Comparison of ENCODE assay signal across 10 mouse cellular contexts in genomic region chr9:72872298-72873130, GRCm38 (mm10). TPM values are rescaled to one million over a fixed set of nuclear protein-coding genes. Genes with fewer than 3 reads are reported as not detected.
A peak's percentile ranks its signal among the peaks of the same experiment; 100 is the strongest.
DNase-seq lines count a peak whose midpoint lies in the region; ATAC-seq and TF ChIP-seq lines count a peak whose summit lies in the region.
"Had no signal": no experiment of that assay in that cellular context is flagged by ENCODE, and none has a peak within 500 bp of the region (broad histone marks: within the 10 kb centered on the region; RNA-seq: fewer than 3 reads in every experiment).

No protein-coding gene starts in this region.

- ATAC-seq in midbrain, embryonic 11.5 days (ENCODE audit: low FRiP score) = 0 out of 2 replicates have a peak, but pooled peaks have one; percentile 16
- no peak for ATAC-seq in midbrain, postnatal 0 days (ENCODE audit: low FRiP score)
- ATAC-seq in intestine, postnatal 0 days = no peak
- ATAC-seq in stomach, embryonic 16.5 days (ENCODE audit: insufficient read depth, low FRiP score) = peak; percentile 51; the same call in 1 of the 2 replicates

- H3K36me3 ChIP-seq in midbrain, embryonic 11.5 days (ENCODE audit: control insufficient read depth, insufficient read depth, low read length) = no peaks in the 10 kb centered on the region
- H3K36me3 ChIP-seq in midbrain, postnatal 0 days (ENCODE audit: insufficient read depth, low read length) = no peaks in the 10 kb centered on the region
- no peaks in the 10 kb centered on the region for H3K36me3 ChIP-seq in intestine, postnatal 0 days (ENCODE audit: control insufficient read depth, insufficient read depth)
- no peaks in the 10 kb centered on the region for H3K36me3 ChIP-seq in stomach, embryonic 16.5 days (ENCODE audit: control insufficient read depth, insufficient read depth, low read length)
- H3K36me3 ChIP-seq in thymus, adult 2 months (ENCODE audit: control insufficient read depth, insufficient read depth, low read length) = no peaks in the 10 kb centered on the region

- no peak overlapping the region for H3K4me3 ChIP-seq in midbrain, embryonic 11.5 days (ENCODE audit: low read depth, low read length)
- H3K4me3 ChIP-seq in midbrain, postnatal 0 days (ENCODE audit: low read depth, low read length) = no peak overlapping the region
- H3K4me3 ChIP-seq in intestine, postnatal 0 days (ENCODE audit: low read depth, low read length) = no peak overlapping the region
- H3K4me3 ChIP-seq in stomach, embryonic 16.5 days (replicated peaks; ENCODE audit: low read length) = no peak overlapping the region
- no peak overlapping the region for H3K4me3 ChIP-seq in thymus, adult 2 months (ENCODE audit: control insufficient read depth, insufficient read depth, low read length)
- H3K4me3 ChIP-seq: left cerebral cortex, adult 2 months had no signal

- H3K4me2 ChIP-seq in midbrain, embryonic 11.5 days = no peak overlapping the region
- H3K4me2 ChIP-seq in midbrain, postnatal 0 days (ENCODE audit: low read depth, low read length, poor library complexity, severe bottlenecking) = no peak overlapping the region
- peak overlapping the region; percentile 3; the same call in 1 of the 2 replicates for H3K4me2 ChIP-seq in intestine, postnatal 0 days (replicated peaks; ENCODE audit: low read depth)
- 0 out of 2 replicates have a peak overlapping the region, but pooled peaks have one; percentile 26 for H3K4me2 ChIP-seq in stomach, embryonic 16.5 days (ENCODE audit: low read depth, low read length)

- WGBS in midbrain, embryonic 11.5 days = 49% methylated on average over 8 of the region's 8 CpGs
- WGBS in midbrain, postnatal 0 days = 38% methylated on average over 8 of the region's 8 CpGs
- 33% methylated on average over 8 of the region's 8 CpGs for WGBS in intestine, postnatal 0 days
- WGBS in stomach, embryonic 16.5 days = 27% methylated on average over 8 of the region's 8 CpGs
- WGBS in thymus, adult 2 months = 88% methylated on average over 8 of the region's 8 CpGs

- no peaks in the 10 kb centered on the region for H3K9me3 ChIP-seq in midbrain, embryonic 11.5 days (ENCODE audit: control insufficient read depth, low read length)
- H3K9me3 ChIP-seq in midbrain, postnatal 0 days (ENCODE audit: low read length) = no peaks in the 10 kb centered on the region
- H3K9me3 ChIP-seq in intestine, postnatal 0 days (ENCODE audit: control insufficient read depth) = no peaks in the 10 kb centered on the region
- H3K9me3 ChIP-seq in stomach, embryonic 16.5 days (replicated peaks; ENCODE audit: control insufficient read depth, low read length) = no peaks in the 10 kb centered on the region

- no peaks in the 10 kb centered on the region for H3K27me3 ChIP-seq in midbrain, embryonic 11.5 days (ENCODE audit: control insufficient read depth, insufficient read depth, low read length)
- H3K27me3 ChIP-seq in midbrain, postnatal 0 days (ENCODE audit: insufficient read depth, low read length) = no peaks in the 10 kb centered on the region
- H3K27me3 ChIP-seq in intestine, postnatal 0 days (replicated peaks; ENCODE audit: control insufficient read depth, insufficient read depth, low read length) = no peaks in the 10 kb centered on the region
- no peaks in the 10 kb centered on the region for H3K27me3 ChIP-seq in stomach, embryonic 16.5 days (ENCODE audit: control insufficient read depth, insufficient read depth, low read length)
- H3K27me3 ChIP-seq in thymus, adult 2 months (ENCODE audit: control insufficient read depth, insufficient read depth, low read length) = no peaks in the 10 kb centered on the region

- no peak for TF ChIP-seq POLR2A in thymus, adult 2 months (IDR thresholded peaks at IDR 0.05; ENCODE audit: control insufficient read depth, extremely low read depth, insufficient read depth, low read length, poor library complexity)

- peaks cover 18% of the 10 kb centered on the region for H3K4me1 ChIP-seq in midbrain, embryonic 11.5 days (ENCODE audit: control insufficient read depth, insufficient read depth, low read length)
- H3K4me1 ChIP-seq in midbrain, postnatal 0 days (ENCODE audit: insufficient read depth, low read length) = no peaks in the 10 kb centered on the region
- no peaks in the 10 kb centered on the region for H3K4me1 ChIP-seq in intestine, postnatal 0 days (replicated peaks; ENCODE audit: control insufficient read depth, insufficient read depth, low read length)
- peaks cover 12% of the 10 kb centered on the region for H3K4me1 ChIP-seq in stomach, embryonic 16.5 days (ENCODE audit: control insufficient read depth, insufficient read depth, low read length)
- no peaks in the 10 kb centered on the region; the same call in none of the 2 replicates for H3K4me1 ChIP-seq in thymus, adult 2 months (replicated peaks; ENCODE audit: control insufficient read depth, insufficient read depth, low read length)

- DNase-seq in heart, adult 11 months = peak; percentile 75
- no peak for DNase-seq in heart, adult 9 months (ENCODE audit: low spot score in 2 of 2)
- DNase-seq in midbrain, embryonic 11.5 days (ENCODE audit: low spot score, missing footprints) = peak; percentile 89
- no peak for DNase-seq in midbrain, postnatal 0 days (ENCODE audit: low spot score)
- no peak for DNase-seq in thymus, adult 2 months
- DNase-seq in cerebellum, adult 11 months = no peak
- DNase-seq: cerebellum, adult 9-11 months had no signal

- H3K9ac ChIP-seq in midbrain, embryonic 11.5 days (ENCODE audit: low read length) = no peak overlapping the region
- H3K9ac ChIP-seq in midbrain, postnatal 0 days (replicated peaks; ENCODE audit: low read length, poor library complexity, severe bottlenecking) = no peak overlapping the region
- H3K9ac ChIP-seq in intestine, postnatal 0 days (ENCODE audit: low read depth, low read length) = no peak overlapping the region
- no peak overlapping the region for H3K9ac ChIP-seq in stomach, embryonic 16.5 days (ENCODE audit: low read length)

- TF ChIP-seq CTCF in midbrain, postnatal 0 days (IDR thresholded peaks at IDR 0.05) = no peak
- no peak for TF ChIP-seq CTCF in intestine, postnatal 0 days (IDR thresholded peaks at IDR 0.05; ENCODE audit: low read depth)
- TF ChIP-seq CTCF in thymus, adult 2 months (IDR thresholded peaks at IDR 0.05; ENCODE audit: borderline replicate concordance, control insufficient read depth, extremely low read depth, insufficient read depth, low read length, poor library complexity) = no peak

- H3K27ac ChIP-seq in midbrain, embryonic 11.5 days (ENCODE audit: low read depth, low read length) = peak overlapping the region; percentile 59; the same call in 1 of the 2 replicates
- no peak overlapping the region for H3K27ac ChIP-seq in midbrain, postnatal 0 days (ENCODE audit: low read depth, low read length)
- no peak overlapping the region for H3K27ac ChIP-seq in intestine, postnatal 0 days (ENCODE audit: low read depth, low read length)
- peak overlapping the region; percentile 25; the same call in 1 of the 2 replicates for H3K27ac ChIP-seq in stomach, embryonic 16.5 days (ENCODE audit: low read length)
- no peak overlapping the region for H3K27ac ChIP-seq in thymus, adult 2 months (ENCODE audit: control insufficient read depth, insufficient read depth, low read length)
- H3K27ac ChIP-seq: left cerebral cortex, adult 2 months had no signal

RNA-seq across cellular contexts. Expression of gene Pygo1, which starts 52.9 kb away (rescaled TPM):
- polyA plus RNA-seq in midbrain, embryonic 11.5 days (2014; fragmentation: Nextera tagmentation; extraction: Ambion mirVana) = 10.1 and 10.8 TPM in 2 replicates
- 40.1 and 45.9 TPM in 2 replicates for total RNA-seq in midbrain, postnatal 0 days (2014; rRNA removed)
- 8.3 and 9.3 TPM in 2 replicates for polyA plus RNA-seq in midbrain, postnatal 0 days (2015; fragmentation: Nextera tagmentation; extraction: Ambion mirVana)
- polyA plus RNA-seq in intestine, postnatal 0 days (2015; fragmentation: Nextera tagmentation; extraction: Ambion mirVana) = 0.90 TPM in 2 replicates
- polyA plus RNA-seq in stomach, embryonic 16.5 days (2015; fragmentation: Nextera tagmentation; extraction: Ambion mirVana) = 2.5 and 2.8 TPM in 2 replicates
- polyA plus RNA-seq in thymus, adult 2 months (2012; rRNA removed) = 0.27 and 0.38 TPM in 2 replicates

Comparison
In these comparisons a context has a peak if more than half of its experiments do, and no peak if none do; other contexts are left out.
1. DNase-seq: peak in heart, adult 11 months (single experiment) and midbrain, embryonic 11.5 days (single experiment); none in heart, adult 9 months (0 of 2), midbrain, postnatal 0 days (single experiment), thymus, adult 2 months (single experiment) and cerebellum, adult 11 months (single experiment).
2. ATAC-seq: peak in midbrain, embryonic 11.5 days (single experiment) and stomach, embryonic 16.5 days (single experiment); none in midbrain, postnatal 0 days (single experiment) and intestine, postnatal 0 days (single experiment).
3. H3K27ac ChIP-seq: peak in midbrain, embryonic 11.5 days (single experiment) and stomach, embryonic 16.5 days (single experiment); none in midbrain, postnatal 0 days (single experiment), intestine, postnatal 0 days (single experiment) and thymus, adult 2 months (single experiment).
4. H3K4me2 ChIP-seq: peak in intestine, postnatal 0 days (single experiment) and stomach, embryonic 16.5 days (single experiment); none in midbrain, embryonic 11.5 days (single experiment) and midbrain, postnatal 0 days (single experiment).